Mouse (Mus musculus) forebrain, embryonic 15.5 days (tissue): ENCODE measurements around the gene Dzip1. TPM values are rescaled to one million over a fixed set of nuclear protein-coding genes. Genes with fewer than 3 reads are reported as not detected.

ENCODE experiments used
- ATAC-seq: fragments of 200-750 bp; cut with Nextera tagmentation; replicated peaks from 2 replicates; pipeline ENCODE4 v1.8.0; 2017; ENCODE audit warnings: mild to moderate bottlenecking, moderate TSS enrichment, moderate library complexity
- H3K27ac ChIP-seq: fragments of 300-500 bp; sonication (generic); replicated peaks from 2 replicates; pipeline ENCODE4 v1.5.1; 2015; ENCODE audit warnings: mild to moderate bottlenecking, inconsistent platforms
- H3K27me3 ChIP-seq: fragments of 300-500 bp; sonication (generic); 2 replicates; pipeline ENCODE4 v1.6.1; 2015; ENCODE audit warnings: inconsistent platforms
- H3K36me3 ChIP-seq: fragments of 300-500 bp; sonication (generic); 2 replicates; pipeline ENCODE4 v1.6.1; 2015; ENCODE audit warnings: mild to moderate bottlenecking, inconsistent platforms
- H3K4me1 ChIP-seq: fragments of 300-500 bp; sonication (generic); 2 replicates; pipeline ENCODE4 v1.6.1; 2015; ENCODE audit warnings: inconsistent platforms
- H3K4me2 ChIP-seq: fragments of 300-500 bp; sonication (generic); replicated peaks from 2 replicates; pipeline ENCODE4 v1.6.1; 2015; ENCODE audit warnings: mild to moderate bottlenecking, inconsistent platforms
- H3K4me3 ChIP-seq: fragments of 300-500 bp; sonication (generic); 2 replicates; pipeline ENCODE4 v1.5.1; 2015; ENCODE audit warnings: mild to moderate bottlenecking, inconsistent platforms
- H3K9ac ChIP-seq: fragments of 300-500 bp; sonication (generic); replicated peaks from 2 replicates; pipeline ENCODE4 v1.6.1; 2015; ENCODE audit warnings: mild to moderate bottlenecking, inconsistent platforms
- H3K9me3 ChIP-seq: fragments of 300-500 bp; sonication (generic); 2 replicates; pipeline ENCODE4 v1.6.1; 2016; ENCODE audit warnings: inconsistent platforms
- WGBS: fragments of 180-500 bp; shearing (Covaris S2); methylation state at CpG from one replicate; pipeline ENCODE4 v1.1.7; 2015; ENCODE audit warnings: mixed read lengths; 5-methylcytosine and 5-hydroxymethylcytosine counted together
- polyA plus RNA-seq: library from polyadenylated mRNA; unstranded; fragments of >200 nt; fragmentation: Nextera tagmentation; extraction: Ambion mirVana; gene quantifications from 2 replicates; pipeline ENCODE4 v1.2.1, GENCODE M21; 2015

Dzip1 gene
- polyA plus RNA-seq, 1 experiment from 2014 or later = 41.4 TPM

DNA sequence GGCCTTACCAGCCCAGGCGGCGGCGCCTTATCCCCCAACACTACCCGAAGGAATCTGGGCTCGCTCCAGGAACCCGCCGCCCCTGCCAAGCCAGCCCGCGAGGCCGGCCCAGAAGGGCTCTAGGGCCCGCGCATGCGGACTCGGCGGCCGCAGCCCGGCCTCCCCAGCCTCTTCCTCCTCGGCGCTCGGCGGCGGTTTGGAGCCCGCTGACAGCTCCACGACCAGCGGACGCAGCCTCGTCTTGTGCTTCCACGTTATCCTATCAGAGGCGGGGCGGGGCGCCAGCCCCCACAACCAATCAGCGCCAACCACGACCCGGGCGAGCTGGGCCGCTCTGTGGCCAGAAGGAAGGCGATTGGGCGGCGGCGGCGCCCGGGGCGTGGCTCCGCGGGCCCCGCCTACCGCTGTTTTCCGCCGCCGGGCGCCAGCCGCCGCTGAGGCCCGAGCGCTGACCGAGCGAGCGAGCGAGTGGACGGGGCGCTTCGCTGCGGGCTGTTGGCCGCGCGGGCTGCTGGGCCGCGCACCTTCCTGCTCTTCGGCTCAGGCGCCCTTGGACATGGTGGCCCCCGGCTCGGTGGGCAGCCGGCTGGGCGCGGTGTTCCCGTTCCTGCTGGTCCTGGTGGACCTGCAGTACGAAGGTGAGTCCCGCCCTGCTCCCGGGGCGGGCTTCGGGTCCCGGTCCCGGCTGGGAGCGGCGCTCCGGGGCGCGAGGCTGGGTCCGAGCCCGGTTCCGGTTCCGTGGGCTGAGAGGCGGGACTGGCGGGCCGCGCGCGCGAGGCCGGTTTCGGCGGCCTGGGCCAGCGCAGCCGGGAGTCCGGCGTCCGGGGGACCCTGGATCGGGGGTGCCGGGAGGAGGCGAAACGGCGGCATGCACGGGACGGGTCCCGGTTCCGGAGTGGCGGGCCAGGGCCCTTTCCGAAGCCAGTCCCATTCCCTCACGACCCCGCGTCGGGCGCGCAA is 12.6 kb upstream of the Dzip1 start, which contains the start of gene Dnajc3:
Gene Dnajc3, plus strand, starts transcription at position 444 of the 960 bp plus-strand sequence.
- Histone ChIP-seq H3K4me1 (peaks cover 21% of the 10 kb centered on the region), H3K4me3 (peak within 1 kb of the TSS; percentile 62), H3K27ac (peak within 1 kb of the TSS; percentile 82), H3K9ac (peak within 1 kb of the TSS; percentile 72), H3K27me3 (no peaks in the 10 kb centered on the region), H3K9me3 (no peaks in the 10 kb centered on the region), H3K36me3 (no peaks in the 10 kb centered on the region), H3K4me2 (peak within 1 kb of the TSS; percentile 71)
- peak; percentile 100 for ATAC-seq
- under 1% methylated on average over 114 of the region's 124 CpGs for WGBS

DNA sequence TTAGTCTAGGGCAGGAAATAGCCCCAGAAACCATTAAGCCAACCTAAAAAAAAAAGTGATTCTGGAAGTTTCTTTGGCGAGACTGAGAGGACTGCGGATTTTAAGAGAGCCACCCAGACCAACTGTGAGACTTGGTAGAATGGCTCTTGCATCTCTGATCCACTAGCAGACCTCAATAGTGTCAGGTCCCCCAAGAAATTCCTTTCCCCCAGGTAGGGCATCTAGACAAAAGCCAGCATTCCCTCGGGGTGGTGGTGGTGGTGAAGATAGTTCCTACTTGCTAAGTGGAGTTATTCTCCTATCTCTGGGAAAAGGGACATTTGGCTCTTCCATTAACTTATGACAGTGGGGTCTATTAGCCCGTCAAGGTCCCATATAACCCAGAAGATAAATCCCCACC is 11.7 kb upstream of the Dzip1 start:
- Histone ChIP-seq H3K4me3 (peak overlapping the region; percentile 62), H3K9me3 (no peaks in the 10 kb centered on the region), H3K4me2 (peak overlapping the region; percentile 71), H3K27ac (peak overlapping the region; percentile 82; the same call in 1 of the 2 replicates), H3K27me3 (no peaks in the 10 kb centered on the region), H3K9ac (peak overlapping the region; percentile 66), H3K4me1 (peaks cover 21% of the 10 kb centered on the region), H3K36me3 (no peaks in the 10 kb centered on the region)
- no peak; the same call in 1 of the 2 replicates for ATAC-seq
- 36% methylated on average over 4 of the region's 4 CpGs for WGBS

DNA sequence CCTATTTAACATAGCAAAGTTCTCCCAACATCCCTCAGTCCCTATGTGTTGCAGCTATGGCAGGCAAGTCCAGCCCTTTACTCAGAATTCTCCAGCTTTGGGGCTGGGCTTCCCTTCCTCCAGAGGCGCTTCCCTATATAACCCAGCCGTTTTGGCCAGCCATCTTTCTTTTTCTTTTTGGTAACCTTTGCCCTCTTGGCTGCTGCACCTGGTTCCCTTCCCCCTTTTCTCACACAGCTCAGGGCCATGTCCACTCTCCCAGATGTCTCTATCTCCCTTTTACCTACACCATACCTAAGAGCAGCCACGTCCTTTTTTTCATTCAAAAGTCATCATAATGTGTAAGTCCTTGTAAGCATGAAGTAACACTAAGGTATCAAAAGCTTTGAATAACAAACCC is 11.0 kb upstream of the Dzip1 start:
- Histone ChIP-seq H3K27ac (no peak overlapping the region), H3K4me2 (no peak overlapping the region), H3K4me1 (peaks cover 21% of the 10 kb centered on the region), H3K27me3 (no peaks in the 10 kb centered on the region), H3K4me3 (no peak overlapping the region), H3K9me3 (no peaks in the 10 kb centered on the region), H3K9ac (no peak overlapping the region), H3K36me3 (no peaks in the 10 kb centered on the region)
- ATAC-seq = no peak
- 65% methylated on average over 3 of the region's 3 CpGs for WGBS

DNA sequence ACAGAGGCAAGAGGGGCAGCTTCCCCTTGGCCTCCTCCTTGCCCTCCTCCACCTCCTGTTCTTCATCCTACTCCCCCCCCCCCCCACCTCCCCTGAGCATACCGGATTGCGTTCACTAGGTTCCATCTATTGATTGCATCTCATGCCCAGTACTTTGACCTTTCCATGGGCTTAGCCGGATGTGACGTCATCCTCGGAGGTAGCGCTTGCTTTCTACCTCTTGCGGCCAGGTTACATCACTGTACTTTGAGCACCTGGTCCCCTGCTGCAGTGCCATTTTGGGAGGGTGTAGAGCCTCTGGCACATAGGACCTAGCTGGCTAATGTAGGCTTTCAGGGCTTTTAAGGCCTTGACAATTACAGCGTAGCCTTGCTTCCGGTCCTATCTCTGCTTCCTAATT is 9.4 kb upstream of the Dzip1 start:
- no peak for ATAC-seq
- Histone ChIP-seq H3K9ac (no peak overlapping the region), H3K27ac (no peak overlapping the region), H3K4me2 (no peak overlapping the region), H3K36me3 (no peaks in the 10 kb centered on the region), H3K4me3 (no peak overlapping the region), H3K27me3 (no peaks in the 10 kb centered on the region), H3K9me3 (no peaks in the 10 kb centered on the region), H3K4me1 (peaks cover 18% of the 10 kb centered on the region)
- 92% methylated on average over 9 of the region's 9 CpGs for WGBS

DNA sequence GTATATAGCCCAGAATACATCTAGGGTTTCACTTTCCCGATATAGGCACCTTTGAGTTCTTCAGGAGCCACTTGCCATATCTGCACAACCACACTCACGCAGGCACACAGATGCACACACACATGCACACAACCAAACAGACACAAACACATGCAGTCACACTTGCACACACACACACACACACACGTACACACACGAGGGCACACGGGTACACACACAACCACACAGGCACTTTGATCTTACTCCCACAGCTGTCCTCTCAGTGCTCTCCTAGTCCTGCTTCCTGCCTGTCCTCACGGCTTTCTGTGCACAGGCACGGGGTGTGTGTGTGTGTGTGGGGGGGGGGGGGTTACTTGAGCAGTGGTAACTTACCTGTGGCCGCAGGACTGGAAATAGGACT is 7.7 kb upstream of the Dzip1 start:
- WGBS = 66% methylated on average over 8 of the region's 8 CpGs
- no peak overlapping the region for H3K9ac ChIP-seq
- H3K4me1 ChIP-seq = peaks cover 5% of the 10 kb centered on the region
- no peak for ATAC-seq
- H3K27ac ChIP-seq = no peak overlapping the region
- no peak overlapping the region for H3K4me2 ChIP-seq
- H3K27me3 ChIP-seq = no peaks in the 10 kb centered on the region
- H3K9me3 ChIP-seq = no peaks in the 10 kb centered on the region
- no peaks in the 10 kb centered on the region for H3K36me3 ChIP-seq
- no peak overlapping the region for H3K4me3 ChIP-seq

DNA sequence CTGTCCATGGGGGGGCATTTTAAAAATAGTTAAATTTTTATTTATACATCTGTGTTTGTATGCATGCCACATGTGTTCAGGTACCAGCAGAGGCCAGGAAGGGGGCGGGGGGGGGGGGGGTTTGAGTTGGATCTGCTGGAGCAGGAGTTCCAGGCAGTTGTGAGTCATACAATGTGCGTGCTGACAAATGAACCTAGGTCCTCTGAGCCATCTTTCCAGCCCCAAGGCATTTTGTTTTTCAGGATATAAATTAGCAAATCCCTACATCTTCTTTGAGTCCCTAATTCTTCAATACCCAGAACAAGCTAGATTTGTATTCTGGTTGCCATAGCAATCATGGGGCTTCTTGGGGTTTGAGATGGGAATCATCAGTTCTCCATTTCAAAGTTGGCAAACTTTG is 5.9 kb upstream of the Dzip1 start:
- Histone ChIP-seq H3K36me3 (no peaks in the 10 kb centered on the region), H3K27me3 (no peaks in the 10 kb centered on the region), H3K9me3 (no peaks in the 10 kb centered on the region), H3K9ac (no peak overlapping the region), H3K4me1 (no peaks in the 10 kb centered on the region), H3K4me2 (no peak overlapping the region), H3K4me3 (no peak overlapping the region), H3K27ac (no peak overlapping the region)
- ATAC-seq = no peak
- WGBS = 68% methylated on average over 2 of the region's 2 CpGs

DNA sequence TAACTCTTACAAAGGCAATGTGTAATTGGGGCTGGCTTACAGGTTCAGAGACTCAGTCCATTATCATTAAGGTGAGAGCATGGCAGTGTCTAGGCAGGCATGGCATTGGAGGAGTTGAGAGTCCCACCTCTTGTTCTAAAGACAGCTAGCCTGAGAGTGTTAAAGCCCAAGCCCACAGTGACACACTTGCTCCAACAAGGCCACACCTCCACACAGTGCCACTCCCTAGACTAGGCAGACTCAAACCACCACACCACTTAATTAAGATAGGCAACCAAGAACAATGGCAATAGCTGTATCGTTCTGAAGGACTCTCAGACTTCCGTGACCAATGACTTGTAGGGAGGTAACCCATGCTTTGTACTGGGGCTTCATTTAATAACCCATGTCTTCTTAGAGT is 5.5 kb upstream of the Dzip1 start:
- no peak overlapping the region for H3K27ac ChIP-seq
- no peaks in the 10 kb centered on the region for H3K36me3 ChIP-seq
- H3K9me3 ChIP-seq = no peaks in the 10 kb centered on the region
- peaks cover 2% of the 10 kb centered on the region for H3K4me1 ChIP-seq
- no peaks in the 10 kb centered on the region for H3K27me3 ChIP-seq
- 67% methylated on average over 2 of the region's 2 CpGs for WGBS
- H3K9ac ChIP-seq = no peak overlapping the region
- no peak overlapping the region for H3K4me2 ChIP-seq
- no peak for ATAC-seq
- H3K4me3 ChIP-seq = no peak overlapping the region

DNA sequence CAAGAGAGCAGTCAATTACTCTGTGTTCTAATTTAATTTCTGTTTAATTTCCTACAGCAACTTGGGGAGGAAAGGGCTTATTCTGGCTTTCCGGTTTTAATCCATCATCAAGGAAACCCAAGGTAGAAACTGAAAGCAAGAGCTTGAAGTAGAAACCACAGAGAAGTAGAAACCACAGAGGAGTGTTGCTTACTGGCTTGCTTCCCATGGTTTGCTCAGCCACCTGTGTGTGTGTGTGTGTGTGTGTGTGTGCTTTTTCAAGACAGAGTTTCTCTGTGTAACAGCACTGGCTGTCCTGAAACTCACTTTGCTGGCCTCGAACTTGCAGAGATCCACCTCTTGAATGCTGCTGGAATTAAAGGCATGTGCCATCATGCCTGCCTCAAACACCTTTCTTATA is 4.5 kb upstream of the Dzip1 start:
- 73% methylated on average over 2 of the region's 2 CpGs for WGBS
- Histone ChIP-seq H3K27ac (no peak overlapping the region), H3K4me1 (peaks cover 6% of the 10 kb centered on the region), H3K4me2 (no peak overlapping the region), H3K4me3 (no peak overlapping the region), H3K36me3 (no peaks in the 10 kb centered on the region), H3K9ac (no peak overlapping the region), H3K27me3 (no peaks in the 10 kb centered on the region), H3K9me3 (no peaks in the 10 kb centered on the region)
- no peak for ATAC-seq

DNA sequence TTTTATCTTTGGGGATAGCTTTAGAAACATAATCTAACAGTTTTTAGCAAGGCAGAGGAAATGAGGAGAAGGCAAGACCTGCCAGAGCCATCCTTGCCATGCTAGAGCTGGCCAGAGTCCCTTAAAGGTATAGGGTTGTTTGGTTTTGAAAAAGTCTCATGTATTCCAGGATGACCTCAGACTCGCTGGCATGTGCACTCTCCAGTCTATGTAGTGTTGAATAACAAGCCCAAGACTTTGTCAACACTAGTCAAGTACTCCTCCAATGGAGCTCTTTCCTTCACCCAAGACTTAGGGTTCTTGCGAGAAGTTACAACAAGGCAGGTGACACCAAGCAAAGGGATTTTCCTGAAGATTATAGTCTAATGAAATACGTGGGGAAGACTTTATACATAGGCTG is 3.3 kb upstream of the Dzip1 start:
- ATAC-seq = no peak
- H3K4me1 ChIP-seq = peaks cover 14% of the 10 kb centered on the region
- H3K4me3 ChIP-seq = no peak overlapping the region
- no peak overlapping the region for H3K27ac ChIP-seq
- H3K36me3 ChIP-seq = no peaks in the 10 kb centered on the region
- no peak overlapping the region for H3K9ac ChIP-seq
- H3K9me3 ChIP-seq = no peaks in the 10 kb centered on the region
- WGBS = 84% methylated on average over 3 of the region's 3 CpGs
- no peaks in the 10 kb centered on the region for H3K27me3 ChIP-seq
- H3K4me2 ChIP-seq = no peak overlapping the region

DNA sequence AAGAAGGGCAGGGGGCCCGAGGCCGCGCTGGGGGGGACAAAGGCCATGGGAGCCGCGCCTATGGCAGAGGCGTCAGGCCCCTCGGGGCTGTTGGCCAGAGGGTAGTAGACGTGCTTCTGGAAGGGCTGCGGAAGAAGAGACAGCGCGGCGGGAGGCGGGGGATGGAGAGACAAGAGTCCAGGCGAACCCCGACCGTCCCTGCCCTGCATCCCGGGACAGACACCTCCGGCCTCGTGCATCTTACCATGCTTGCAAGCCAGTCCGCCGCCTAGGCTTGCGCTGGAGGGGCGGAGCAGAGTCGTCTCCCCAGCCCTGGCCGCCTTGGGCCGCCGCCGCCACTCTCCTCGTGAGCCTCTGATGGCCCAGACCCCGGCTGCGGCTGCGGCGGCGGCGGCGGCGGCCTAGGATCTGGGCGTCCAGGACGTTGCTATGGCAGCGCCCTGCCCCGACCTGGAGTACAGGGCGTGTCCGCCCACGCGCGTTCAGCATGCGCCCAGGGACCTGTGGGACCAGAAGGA is 2.5 kb downstream of the Dzip1 start:
- Histone ChIP-seq H3K4me1 (peaks cover 45% of the 10 kb centered on the region), H3K4me3 (peak overlapping the region; percentile 45), H3K9me3 (no peaks in the 10 kb centered on the region), H3K27me3 (no peaks in the 10 kb centered on the region), H3K4me2 (peak overlapping the region; percentile 76), H3K9ac (peak overlapping the region; percentile 51), H3K36me3 (peaks cover 9% of the 10 kb centered on the region), H3K27ac (no peak overlapping the region)
- ATAC-seq = peak; percentile 23
- 3% methylated on average over 47 of the region's 47 CpGs for WGBS

DNA sequence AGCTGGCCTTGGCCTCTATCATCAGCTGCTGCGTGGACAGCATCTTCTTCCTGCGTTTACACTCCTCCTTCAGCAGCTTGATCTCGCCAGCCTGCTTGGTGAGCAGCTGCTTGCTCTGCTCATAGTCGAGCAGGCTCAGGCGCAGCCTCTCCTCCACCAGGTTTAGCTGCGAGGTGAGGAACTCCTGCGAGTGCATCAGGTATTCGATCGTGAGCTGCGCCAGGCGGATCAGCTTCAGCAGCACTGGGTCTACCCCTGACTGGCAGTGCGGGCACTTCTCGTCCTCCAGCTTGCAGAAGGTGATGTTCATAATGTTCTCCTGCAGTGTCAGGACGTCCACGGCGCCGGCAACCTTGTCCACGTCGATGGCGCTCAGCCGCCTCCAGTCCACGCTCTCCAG is 3.0 kb downstream of the Dzip1 start:
- H3K4me1 ChIP-seq = peaks cover 45% of the 10 kb centered on the region
- peak overlapping the region; percentile 76 for H3K4me2 ChIP-seq

DNA sequence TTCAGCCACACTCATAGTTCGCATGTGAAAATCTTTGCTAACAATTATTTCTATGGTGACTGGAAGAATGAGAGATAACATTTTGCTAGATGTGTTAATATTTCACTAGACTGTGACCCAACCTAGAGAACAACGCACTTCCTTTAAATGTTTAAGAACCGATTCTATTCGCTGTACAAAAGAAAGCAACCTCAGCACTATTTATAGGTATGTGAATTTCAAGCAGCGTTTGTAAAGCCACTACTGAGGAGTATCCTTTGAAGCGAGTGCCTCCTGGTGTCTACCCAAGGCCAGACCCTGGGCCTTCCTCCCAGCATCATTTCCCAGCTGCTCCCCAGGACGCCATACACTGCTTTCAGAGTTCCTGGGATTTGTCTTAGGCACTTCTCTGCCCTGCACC is 4.6 kb downstream of the Dzip1 start:
- Histone ChIP-seq H3K4me3 (no peak overlapping the region), H3K4me1 (peaks cover 42% of the 10 kb centered on the region), H3K9ac (no peak overlapping the region), H3K9me3 (no peaks in the 10 kb centered on the region), H3K27me3 (no peaks in the 10 kb centered on the region), H3K4me2 (0 out of 2 replicates have a peak overlapping the region, but pooled peaks have one; percentile 3), H3K36me3 (peaks cover 13% of the 10 kb centered on the region), H3K27ac (no peak overlapping the region)
- no peak for ATAC-seq
- 68% methylated on average over 7 of the region's 7 CpGs for WGBS

More for the DNA sequence above, 3.0 kb downstream of the Dzip1 start:
- peaks cover 9% of the 10 kb centered on the region for H3K36me3 ChIP-seq
- no peak for ATAC-seq
- H3K27me3 ChIP-seq = no peaks in the 10 kb centered on the region
- WGBS = 28% methylated on average over 22 of the region's 22 CpGs
- no peak overlapping the region for H3K27ac ChIP-seq
- H3K4me3 ChIP-seq = peak overlapping the region; percentile 45
- H3K9me3 ChIP-seq = no peaks in the 10 kb centered on the region
- H3K9ac ChIP-seq = peak overlapping the region; percentile 51
